Mouse (Mus musculus): ENCODE measurements around the gene Sh3pxd2a. TPM values are rescaled to one million over a fixed set of nuclear protein-coding genes. Genes with fewer than 3 reads are reported as not detected.
A peak's percentile ranks its signal among the peaks of the same experiment; 100 is the strongest.

The Sh3pxd2a gene
- polyA plus RNA-seq, 1 experiment from 2014 or later = 5.0 TPM

GRCm38 (mm10) chr19:47406524-47406923, 57.7 kb downstream of the Sh3pxd2a start:
- Histone ChIP-seq H3K27me3 (ENCODE audit: insufficient read depth, low read length) (no peaks in the 10 kb centered on the region), H3K4me2 (replicated peaks; ENCODE audit: low read depth, low read length) (no peak overlapping the region), H3K27ac (ENCODE audit: low read length) (no peak overlapping the region), H3K4me3 (ENCODE audit: low read length) (no peak overlapping the region), H3K9me3 (ENCODE audit: low read length) (0 out of 2 replicates have a peak, but pooled peaks cover 3% of the 10 kb centered on the region), H3K4me1 (ENCODE audit: insufficient read depth, low read length) (peaks cover 32% of the 10 kb centered on the region), H3K9ac (replicated peaks; ENCODE audit: low read length) (no peak overlapping the region), H3K36me3 (ENCODE audit: insufficient read depth, low read length) (no peaks in the 10 kb centered on the region)
- ATAC-seq (ENCODE audit: low FRiP score, low TSS enrichment) = no peak
- WGBS = 51% methylated on average over 6 of the region's 6 CpGs

GRCm38 (mm10) chr19:47405548-47405947, 58.7 kb downstream of the Sh3pxd2a start:
- Histone ChIP-seq H3K36me3 (ENCODE audit: insufficient read depth, low read length) (no peaks in the 10 kb centered on the region), H3K9me3 (ENCODE audit: low read length) (0 out of 2 replicates have a peak, but pooled peaks cover 3% of the 10 kb centered on the region), H3K9ac (replicated peaks; ENCODE audit: low read length) (no peak overlapping the region), H3K4me2 (replicated peaks; ENCODE audit: low read depth, low read length) (no peak overlapping the region), H3K27me3 (ENCODE audit: insufficient read depth, low read length) (no peaks in the 10 kb centered on the region), H3K4me3 (ENCODE audit: low read length) (no peak overlapping the region), H3K4me1 (ENCODE audit: insufficient read depth, low read length) (peaks cover 32% of the 10 kb centered on the region), H3K27ac (ENCODE audit: low read length) (no peak overlapping the region)
- no peak for ATAC-seq (ENCODE audit: low FRiP score, low TSS enrichment)
- 79% methylated on average over 8 of the region's 8 CpGs for WGBS

GRCm38 (mm10) chr19:47403391-47404379, 60.5 kb downstream of the Sh3pxd2a start:
- 74% methylated on average over 3 of the region's 3 CpGs for WGBS
- ATAC-seq (ENCODE audit: low FRiP score, low TSS enrichment) = no peak
- peaks cover 29% of the 10 kb centered on the region for H3K4me1 ChIP-seq (ENCODE audit: insufficient read depth, low read length)

GRCm38 (mm10) chr19:47402976-47403375, 61.2 kb downstream of the Sh3pxd2a start:
- no peak overlapping the region for H3K4me3 ChIP-seq (ENCODE audit: low read length)
- no peak overlapping the region for H3K4me2 ChIP-seq (replicated peaks; ENCODE audit: low read depth, low read length)
- H3K27me3 ChIP-seq (ENCODE audit: insufficient read depth, low read length) = no peaks in the 10 kb centered on the region
- 18% methylated on average over 6 of the region's 6 CpGs for WGBS
- H3K36me3 ChIP-seq (ENCODE audit: insufficient read depth, low read length) = no peaks in the 10 kb centered on the region
- peak overlapping the region; percentile 69 for H3K27ac ChIP-seq (ENCODE audit: low read length)
- peak; percentile 83 for ATAC-seq (ENCODE audit: low FRiP score, low TSS enrichment)
- 0 out of 2 replicates have a peak overlapping the region, but pooled peaks have one; percentile 10 for H3K9ac ChIP-seq (replicated peaks; ENCODE audit: low read length)
- H3K4me1 ChIP-seq (ENCODE audit: insufficient read depth, low read length) = peaks cover 30% of the 10 kb centered on the region
- no peaks in the 10 kb centered on the region for H3K9me3 ChIP-seq (ENCODE audit: low read length)

More at GRCm38 (mm10) chr19:47403391-47404379, 60.5 kb downstream of the Sh3pxd2a start:
- Histone ChIP-seq H3K9me3 (ENCODE audit: low read length) (0 out of 2 replicates have a peak, but pooled peaks cover 3% of the 10 kb centered on the region), H3K4me3 (ENCODE audit: low read length) (no peak overlapping the region), H3K27ac (ENCODE audit: low read length) (peak overlapping the region; percentile 45), H3K9ac (replicated peaks; ENCODE audit: low read length) (no peak overlapping the region), H3K4me2 (replicated peaks; ENCODE audit: low read depth, low read length) (no peak overlapping the region), H3K27me3 (ENCODE audit: insufficient read depth, low read length) (no peaks in the 10 kb centered on the region), H3K36me3 (ENCODE audit: insufficient read depth, low read length) (no peaks in the 10 kb centered on the region)

GRCm38 (mm10) chr19:47402544-47402943, 61.7 kb downstream of the Sh3pxd2a start:
- Histone ChIP-seq H3K9me3 (ENCODE audit: low read length) (no peaks in the 10 kb centered on the region), H3K27ac (ENCODE audit: low read length) (peak overlapping the region; percentile 69), H3K4me3 (ENCODE audit: low read length) (no peak overlapping the region), H3K4me2 (replicated peaks; ENCODE audit: low read depth, low read length) (no peak overlapping the region), H3K36me3 (ENCODE audit: insufficient read depth, low read length) (no peaks in the 10 kb centered on the region), H3K4me1 (ENCODE audit: insufficient read depth, low read length) (peaks cover 34% of the 10 kb centered on the region), H3K27me3 (ENCODE audit: insufficient read depth, low read length) (no peaks in the 10 kb centered on the region), H3K9ac (replicated peaks; ENCODE audit: low read length) (0 out of 2 replicates have a peak overlapping the region, but pooled peaks have one; percentile 10)
- WGBS = 70% methylated on average over 4 of the region's 4 CpGs
- ATAC-seq (ENCODE audit: low FRiP score, low TSS enrichment) = no peak

GRCm38 (mm10) chr19:47399709-47400108, 64.5 kb downstream of the Sh3pxd2a start:
- Histone ChIP-seq H3K36me3 (ENCODE audit: insufficient read depth, low read length) (no peaks in the 10 kb centered on the region), H3K27me3 (ENCODE audit: insufficient read depth, low read length) (no peaks in the 10 kb centered on the region), H3K9me3 (ENCODE audit: low read length) (no peaks in the 10 kb centered on the region), H3K4me2 (replicated peaks; ENCODE audit: low read depth, low read length) (no peak overlapping the region), H3K27ac (ENCODE audit: low read length) (no peak overlapping the region), H3K4me3 (ENCODE audit: low read length) (no peak overlapping the region), H3K4me1 (ENCODE audit: insufficient read depth, low read length) (peaks cover 30% of the 10 kb centered on the region), H3K9ac (replicated peaks; ENCODE audit: low read length) (no peak overlapping the region)
- no peak for ATAC-seq (ENCODE audit: low FRiP score, low TSS enrichment)
- 59% methylated on average over 4 of the region's 4 CpGs for WGBS

- no peak for ATAC-seq (ENCODE audit: low FRiP score, low TSS enrichment)
- H3K9me3 ChIP-seq (ENCODE audit: low read length) = no peaks in the 10 kb centered on the region
- 93% methylated on average over 11 of the region's 11 CpGs for WGBS
These were observed 65.2 kb downstream of the Sh3pxd2a start for GRCm38 (mm10) chr19:47399029-47399428.

GRCm38 (mm10) chr19:47397882-47398671, 66.1 kb downstream of the Sh3pxd2a start:
- Histone ChIP-seq H3K9ac (replicated peaks; ENCODE audit: low read length) (no peak overlapping the region), H3K9me3 (ENCODE audit: low read length) (no peaks in the 10 kb centered on the region), H3K27ac (ENCODE audit: low read length) (no peak overlapping the region; the same call in 1 of the 2 replicates), H3K4me2 (replicated peaks; ENCODE audit: low read depth, low read length) (no peak overlapping the region), H3K27me3 (ENCODE audit: insufficient read depth, low read length) (no peaks in the 10 kb centered on the region), H3K4me3 (ENCODE audit: low read length) (no peak overlapping the region), H3K4me1 (ENCODE audit: insufficient read depth, low read length) (peaks cover 25% of the 10 kb centered on the region), H3K36me3 (ENCODE audit: insufficient read depth, low read length) (no peaks in the 10 kb centered on the region)
- 27% methylated on average over 18 of the region's 18 CpGs for WGBS
- ATAC-seq (ENCODE audit: low FRiP score, low TSS enrichment) = peak; percentile 59; the same call in 1 of the 2 replicates

More at GRCm38 (mm10) chr19:47399029-47399428, 65.2 kb downstream of the Sh3pxd2a start:
- Histone ChIP-seq H3K27ac (ENCODE audit: low read length) (no peak overlapping the region), H3K4me2 (replicated peaks; ENCODE audit: low read depth, low read length) (no peak overlapping the region), H3K27me3 (ENCODE audit: insufficient read depth, low read length) (no peaks in the 10 kb centered on the region), H3K9ac (replicated peaks; ENCODE audit: low read length) (no peak overlapping the region), H3K4me3 (ENCODE audit: low read length) (no peak overlapping the region), H3K4me1 (ENCODE audit: insufficient read depth, low read length) (peaks cover 30% of the 10 kb centered on the region), H3K36me3 (ENCODE audit: insufficient read depth, low read length) (no peaks in the 10 kb centered on the region)

- Histone ChIP-seq H3K4me3 (ENCODE audit: low read length) (no peak overlapping the region), H3K27ac (ENCODE audit: low read length) (no peak overlapping the region), H3K4me2 (replicated peaks; ENCODE audit: low read depth, low read length) (no peak overlapping the region), H3K27me3 (ENCODE audit: insufficient read depth, low read length) (no peaks in the 10 kb centered on the region), H3K9ac (replicated peaks; ENCODE audit: low read length) (no peak overlapping the region), H3K4me1 (ENCODE audit: insufficient read depth, low read length) (0 out of 2 replicates have a peak, but pooled peaks cover 15% of the 10 kb centered on the region), H3K36me3 (ENCODE audit: insufficient read depth, low read length) (no peaks in the 10 kb centered on the region), H3K9me3 (ENCODE audit: low read length) (no peaks in the 10 kb centered on the region)
- 66% methylated on average over 4 of the region's 4 CpGs for WGBS
- no peak for ATAC-seq (ENCODE audit: low FRiP score, low TSS enrichment)
These were observed 68.9 kb downstream of the Sh3pxd2a start for GRCm38 (mm10) chr19:47395338-47395737.

All from kidney, embryonic 16.5 days (tissue).